Mouse (Mus musculus): ENCODE results near the gene Cltb. TPM values are rescaled to one million over a fixed set of nuclear protein-coding genes. Genes with fewer than 3 reads are reported as not detected.

Gene Cltb
- total RNA-seq (2023; ENCODE audit: inconsistent age): 16.4 to 21.7 TPM (median 20.8 TPM) in 4 replicates

GRCm38 (mm10) chr13:54610972-54611754 is at the start of gene Cltb:
Gene Cltb (minus strand): TSS chr13:54611344.

GRCm38 (mm10) chr13:54621155-54621932 is 10.2 kb upstream of the Cltb start, which contains the start of gene Faf2:
Gene Faf2 (plus strand): TSS chr13:54621784.

DNA sequence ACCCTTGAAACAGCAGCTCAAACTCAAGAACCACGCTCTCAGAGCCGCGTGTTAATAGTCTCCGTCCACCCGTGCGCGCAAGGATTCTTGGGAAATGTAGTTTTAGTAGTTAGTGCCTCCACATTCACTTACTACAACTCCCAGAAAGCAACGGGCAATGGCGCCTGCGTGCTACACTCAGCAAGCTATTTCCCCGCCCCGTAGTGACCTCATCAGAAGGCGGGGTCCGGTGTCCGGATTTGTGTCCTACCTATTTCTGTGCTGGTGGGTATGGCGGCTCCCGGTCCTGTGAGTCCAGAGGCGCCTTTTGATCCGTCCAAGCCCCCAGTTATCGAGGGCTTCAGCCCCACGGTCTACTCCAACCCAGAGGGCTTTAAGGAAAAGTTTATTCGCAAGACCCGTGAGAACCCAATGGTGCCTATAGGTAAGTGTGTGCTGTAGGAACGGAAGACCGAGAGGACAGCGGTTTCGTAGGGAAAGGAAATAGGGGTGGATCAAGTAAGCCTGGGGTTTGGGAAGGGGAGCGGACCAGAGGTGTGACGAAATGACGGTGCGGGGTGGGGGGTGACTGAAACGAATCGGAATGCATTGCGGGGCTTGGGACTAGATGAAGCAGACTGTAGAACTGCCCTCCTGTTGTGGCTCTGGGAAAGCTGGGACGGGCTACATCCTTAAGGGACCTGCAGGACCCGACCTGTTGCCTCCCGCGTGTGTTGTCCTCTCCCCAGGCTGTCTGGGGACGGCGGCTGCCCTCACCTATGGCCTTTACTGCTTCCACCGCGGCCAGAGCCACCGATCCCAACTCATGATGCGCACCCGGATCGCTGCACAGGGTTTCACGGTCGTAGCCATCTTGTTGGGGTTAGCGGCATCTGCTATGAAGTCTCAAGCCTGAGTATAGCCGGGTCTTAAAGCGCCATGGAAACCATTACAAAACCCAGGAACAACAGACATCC is 20.9 kb downstream of the Cltb start, which contains the start of the genes Nop16 and Higd2a:
Gene Nop16 (minus strand): TSS at position 95 of the 956 bp plus-strand sequence.
Gene Higd2a (plus strand): TSS at position 212 of the 956 bp plus-strand sequence.

GRCm38 (mm10) chr13:54574854-54575481 is 36.2 kb downstream of the Cltb start, which contains the start of gene Arl10:
Gene Arl10 (plus strand): TSS chr13:54575015.

DNA sequence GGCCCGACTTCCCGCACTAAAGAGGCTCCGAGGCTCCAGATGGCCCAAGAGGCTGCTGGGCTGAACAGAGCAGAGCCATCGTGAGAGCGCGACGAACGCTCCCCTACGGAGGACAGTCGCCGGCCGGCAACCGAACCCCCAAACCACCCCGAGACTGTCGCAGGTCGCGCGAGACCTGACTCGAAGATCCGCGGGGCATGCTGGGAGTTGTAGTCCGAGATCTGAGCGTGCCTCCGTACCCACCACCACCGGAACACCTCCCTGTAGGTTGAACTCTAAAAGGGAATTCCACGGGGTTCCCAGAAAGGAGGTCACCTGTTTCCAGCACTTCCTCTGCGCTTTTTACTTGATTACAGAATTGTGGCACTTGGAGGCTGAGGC is 46.0 kb downstream of the Cltb start, which contains the start of gene 4833439L19Rik:
Gene 4833439L19Rik (minus strand): TSS at position 235 of the 381 bp plus-strand sequence.

Other genes with a start within 250 kb of the Cltb start
- gene Cplx2, start 240.0 kb downstream of the Cltb start, total RNA-seq (2023; ENCODE audit: inconsistent age): 3.4 to 8.5 TPM (median 6.2 TPM) in 4 replicates
- 23.0 to 28.6 TPM (median 25.6 TPM) in 4 replicates for gene Thoc3, start 142.5 kb downstream of the Cltb start, total RNA-seq (2023; ENCODE audit: inconsistent age)
- gene Simc1, start 107.6 kb downstream of the Cltb start, total RNA-seq (2023; ENCODE audit: inconsistent age): 18.9 to 27.2 TPM (median 22.0 TPM) in 4 replicates
- 32.2 to 39.9 TPM (median 38.0 TPM) in 4 replicates for gene 4833439L19Rik, start 45.9 kb downstream of the Cltb start, total RNA-seq (2023; ENCODE audit: inconsistent age)
- 6.8 to 8.6 TPM (median 7.3 TPM) in 4 replicates for gene Arl10, start 36.3 kb downstream of the Cltb start, total RNA-seq (2023; ENCODE audit: inconsistent age)
- gene Nop16, start 21.3 kb downstream of the Cltb start, total RNA-seq (2023; ENCODE audit: inconsistent age): 13.4 to 21.1 TPM (median 16.2 TPM) in 4 replicates
- gene Higd2a, start 21.1 kb downstream of the Cltb start, total RNA-seq (2023; ENCODE audit: inconsistent age): 61.3 to 69.6 TPM (median 64.9 TPM) in 4 replicates
- gene Faf2, start 10.4 kb upstream of the Cltb start, total RNA-seq (2023; ENCODE audit: inconsistent age): 63.9 to 72.2 TPM (median 66.1 TPM) in 4 replicates
- gene Rnf44, start 82.6 kb upstream of the Cltb start, total RNA-seq (2023; ENCODE audit: inconsistent age): 247 to 275 TPM (median 269 TPM) in 4 replicates
- not detected in 4 replicates for gene Cdhr2, start 90.1 kb upstream of the Cltb start, total RNA-seq (2023; ENCODE audit: inconsistent age)
- not detected in 4 replicates for gene Gprin1, start 138.5 kb upstream of the Cltb start, total RNA-seq (2023; ENCODE audit: inconsistent age)
- gene Sncb, start 155.3 kb upstream of the Cltb start, total RNA-seq (2023; ENCODE audit: inconsistent age): not detected in 4 replicates
- gene Eif4e1b, start 172.7 kb upstream of the Cltb start, total RNA-seq (2023; ENCODE audit: inconsistent age): not detected in 4 replicates
- gene Tspan17, start 178.0 kb upstream of the Cltb start, total RNA-seq (2023; ENCODE audit: inconsistent age): 5.1 to 12.6 TPM (median 5.2 TPM) in 4 replicates